Mouse (Mus musculus) layer of hippocampus, postnatal 10 days (tissue): ENCODE results near the gene Cops8. TPM values are rescaled to one million over a fixed set of nuclear protein-coding genes. Genes with fewer than 3 reads are reported as not detected.

Experiments
- DNase-seq, 2 experiments: peaks; one replicate each; pipeline ENCODE4 v3.0.0; 2021; ENCODE audit warnings: low spot score in 2 of 2
- long read RNA-seq: library from polyadenylated mRNA; stranded (forward); transcript quantifications from one replicate; pipeline ENCODE4 v2.0.0, GENCODE M21; 2023
- total RNA-seq, 2 experiments: library from RNA; stranded (reverse); gene quantifications; 2 replicates each; pipeline ENCODE4 v1.2.3; 2021

Cops8 gene
- total RNA-seq = 10 to 100 TPM; 87.1 to 97.3 TPM
- long read RNA-seq, transcript Cops8-201 (8 exons, 2,287 nt) = major isoform, 113 of 142 reads
- long read RNA-seq, partial matches to known transcripts = 5 of 142 reads
- long read RNA-seq, other reads (novel, unspliced or antisense) = 23 of 142 reads

DNA sequence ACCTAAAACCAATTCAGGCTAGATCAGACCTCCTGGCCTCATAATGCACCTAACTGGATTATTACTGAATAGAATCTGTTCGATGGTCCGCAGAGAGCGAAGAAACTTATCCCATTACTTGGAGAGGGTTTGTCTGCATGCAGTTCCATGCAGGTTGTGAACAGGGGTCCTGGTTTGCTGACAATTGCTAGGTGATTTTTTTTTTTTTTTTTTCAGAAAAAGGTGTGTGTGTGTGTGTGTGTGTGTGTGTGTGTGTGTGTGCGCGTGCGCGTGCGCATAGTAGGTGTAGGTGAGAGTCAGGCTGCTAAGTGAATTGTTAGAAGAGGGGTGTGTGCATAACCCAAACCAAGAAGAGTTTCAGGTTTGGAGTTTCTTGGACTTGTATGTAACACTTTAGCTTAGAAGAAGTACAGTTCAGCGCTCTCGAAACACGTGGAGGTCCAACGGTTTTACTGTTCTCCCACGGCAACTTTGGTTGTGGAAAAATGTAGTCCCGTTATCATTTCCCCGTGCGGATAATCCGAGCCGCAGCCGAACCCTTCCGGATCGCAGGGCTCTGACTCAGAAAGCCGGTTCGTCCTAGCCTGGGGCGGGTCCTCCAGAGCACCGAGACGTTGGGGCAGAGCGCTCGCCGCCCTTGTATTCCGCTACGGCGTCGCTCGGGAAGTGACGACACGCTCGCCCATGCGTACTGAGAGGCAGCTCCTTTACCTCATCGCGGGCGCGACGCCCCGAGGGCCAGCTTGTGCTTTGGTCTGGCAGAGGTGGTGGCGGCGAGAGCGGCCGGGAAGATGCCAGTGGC is at the start of gene Cops8:
Gene Cops8, plus strand, starts transcription at position 223 of the 802 bp plus-strand sequence.
- DNase-seq = peak; percentile 97

DNA sequence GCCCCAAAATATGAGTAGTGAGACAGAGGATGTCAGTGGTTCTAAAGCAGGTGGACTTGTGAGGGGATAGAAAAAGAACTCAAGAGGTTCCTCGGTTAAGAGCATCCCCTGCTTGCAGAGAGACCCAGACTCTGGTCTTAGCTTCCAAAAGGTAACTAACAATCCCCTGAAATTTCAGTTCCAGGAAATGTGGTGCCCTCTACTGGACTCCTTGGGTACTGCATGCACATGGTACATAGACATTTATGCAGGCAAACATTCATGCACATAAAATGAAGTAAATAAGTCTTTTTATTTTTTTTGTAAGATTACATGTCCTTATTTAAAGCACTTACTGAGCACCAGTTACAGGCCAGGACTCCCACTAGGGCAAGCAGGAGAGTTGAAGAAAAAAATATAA is 45.6 kb upstream of the Cops8 start:
- no peak for DNase-seq

DNA sequence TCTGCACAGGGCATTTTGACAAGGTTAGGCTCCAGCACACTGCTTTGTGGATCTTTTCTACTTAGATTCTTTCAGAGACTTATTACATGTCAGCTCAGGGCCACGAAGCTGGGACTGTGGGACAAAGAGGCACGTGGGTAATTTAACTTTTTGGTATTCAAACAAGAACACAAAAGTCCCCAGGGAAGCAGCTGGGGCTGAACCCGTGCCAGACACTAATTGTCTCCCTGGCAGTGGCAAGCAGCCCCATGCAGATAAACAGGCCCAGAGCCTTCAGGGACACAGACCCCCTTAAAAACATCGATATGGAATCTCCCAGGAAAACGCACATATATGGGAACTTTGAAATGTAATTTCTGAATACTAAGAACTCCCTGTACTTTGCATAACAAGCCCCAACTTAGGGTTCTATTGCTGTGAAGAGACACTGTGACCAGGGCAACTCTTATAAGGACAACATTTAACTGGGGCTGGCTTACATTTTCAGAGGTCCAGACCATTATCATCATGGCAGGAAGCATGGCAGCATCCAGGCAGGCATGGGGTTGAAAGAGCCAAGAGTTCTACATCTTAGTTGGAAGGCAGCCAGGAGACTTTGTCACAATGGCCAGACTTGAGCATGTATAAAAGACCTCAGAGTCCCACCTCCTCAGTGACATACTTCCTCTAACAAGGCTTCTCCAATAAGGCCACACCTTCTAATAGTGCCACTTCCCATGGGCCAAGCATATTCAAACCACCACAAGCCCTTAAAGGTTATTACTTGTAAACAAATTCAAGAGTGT is 41.6 kb upstream of the Cops8 start:
- peak; percentile 32 to 44 for DNase-seq

DNA sequence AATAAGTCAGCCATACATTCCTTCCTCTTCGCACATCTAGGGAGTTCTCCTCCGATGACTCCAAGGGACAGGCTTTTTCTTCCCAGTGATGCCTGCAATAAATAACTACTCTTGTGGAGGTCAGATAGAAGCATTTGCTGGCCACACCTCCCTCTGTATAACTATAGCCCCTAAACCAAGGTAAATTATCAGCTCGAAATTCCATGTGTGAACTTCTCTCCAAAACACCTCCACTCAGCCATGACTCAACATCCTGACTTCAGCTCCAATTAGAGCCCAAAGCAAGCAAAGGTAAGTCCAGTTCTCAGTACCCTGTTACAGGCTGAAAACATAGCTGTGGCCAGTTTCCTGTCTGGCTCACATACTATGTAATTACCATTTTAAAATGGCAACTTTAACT is 38.8 kb upstream of the Cops8 start:
- DNase-seq = no peak

DNA sequence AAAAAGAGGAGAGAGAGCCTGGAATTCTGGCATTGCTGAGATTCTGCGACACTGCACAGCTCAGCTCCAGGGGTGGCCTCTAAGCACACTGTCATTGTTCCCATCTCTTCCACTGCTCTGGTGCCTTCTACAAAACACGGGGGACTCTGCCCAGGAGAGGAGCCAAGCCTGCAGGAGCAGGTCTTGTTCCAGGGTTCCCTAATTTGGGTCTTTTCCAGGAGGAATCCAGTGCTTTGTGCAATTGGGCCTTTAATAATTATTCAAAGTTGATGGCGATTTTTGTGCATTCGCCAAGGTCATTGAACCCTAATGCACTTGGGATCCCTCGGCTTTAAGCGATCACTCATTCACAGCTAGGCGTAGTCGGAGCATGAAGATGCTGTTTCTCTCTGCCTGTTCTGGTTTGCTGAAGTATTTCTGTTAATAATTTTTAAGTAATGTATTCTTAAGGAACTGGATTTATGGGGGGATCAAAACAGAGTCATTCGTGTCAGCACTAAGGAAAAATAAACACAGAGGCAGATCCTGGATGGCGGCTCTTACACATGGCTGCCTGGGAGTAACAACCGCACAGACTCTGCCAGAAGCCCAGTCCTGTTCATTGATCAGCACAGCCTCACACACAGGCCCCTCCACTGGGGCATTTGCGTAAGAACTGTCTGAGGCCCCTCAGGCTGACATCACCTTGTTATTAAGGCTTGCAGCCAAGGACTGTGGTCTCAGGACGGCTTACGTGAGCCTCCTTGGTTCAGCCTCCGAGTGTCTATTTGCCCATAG is 35.9 kb upstream of the Cops8 start:
- no peak for DNase-seq

DNA sequence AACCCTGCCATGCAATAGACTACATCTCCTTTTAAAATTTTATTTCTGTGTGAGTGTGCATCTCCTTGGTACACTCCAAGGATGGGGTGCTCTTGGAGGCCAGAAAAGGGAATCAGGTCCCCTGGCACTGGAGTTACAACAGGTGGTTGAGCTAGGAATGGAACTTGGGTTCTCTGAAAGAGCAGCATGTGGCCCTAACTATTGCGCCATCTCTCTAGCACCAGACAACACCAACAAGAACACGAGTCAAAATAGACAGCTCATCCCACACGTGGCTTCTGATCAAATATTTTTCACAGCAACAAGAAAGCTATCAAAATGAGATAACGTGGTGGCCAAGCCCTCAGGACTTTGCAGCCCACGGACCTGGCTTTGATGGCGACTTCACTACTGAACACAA is 28.9 kb upstream of the Cops8 start:
- no peak for DNase-seq

DNA sequence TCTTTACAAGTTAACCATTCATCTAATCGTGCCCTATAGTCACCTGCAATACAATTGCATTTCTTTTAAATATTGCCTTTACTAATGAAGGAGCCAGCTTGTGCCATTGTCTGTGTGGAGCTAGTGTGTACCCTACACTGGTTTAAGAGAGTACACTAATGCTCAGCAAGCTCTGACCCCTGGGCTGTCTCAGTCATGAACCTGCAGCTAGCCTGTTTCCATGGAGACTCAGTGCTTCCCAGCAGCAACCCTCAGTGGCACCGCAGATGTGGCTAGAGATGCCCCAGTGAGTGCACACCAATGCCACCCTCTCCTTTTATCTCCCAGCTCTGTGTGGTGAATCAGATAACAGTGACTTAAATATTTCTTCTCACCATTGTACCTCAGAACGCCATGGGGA is 27.9 kb upstream of the Cops8 start:
- DNase-seq = no peak

DNA sequence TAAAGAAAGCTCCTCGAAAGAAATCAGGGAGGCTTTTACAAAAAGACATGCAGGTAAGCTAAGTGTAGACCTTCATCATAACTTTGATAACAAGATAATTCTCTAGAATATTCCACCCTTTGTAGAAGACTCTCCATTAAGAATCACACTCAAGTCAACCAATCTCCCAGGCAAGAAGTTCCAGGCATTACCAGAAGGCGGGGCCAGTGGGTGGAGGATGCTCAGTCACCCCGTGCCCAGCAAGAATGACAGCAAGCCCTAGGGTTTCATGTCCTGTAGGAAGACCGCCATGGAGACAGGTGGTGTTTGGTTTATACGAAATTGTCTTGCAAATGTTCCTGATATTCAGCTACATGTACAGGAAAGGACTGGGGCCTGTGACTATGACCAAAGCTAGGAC is 25.4 kb upstream of the Cops8 start:
- DNase-seq = no peak

DNA sequence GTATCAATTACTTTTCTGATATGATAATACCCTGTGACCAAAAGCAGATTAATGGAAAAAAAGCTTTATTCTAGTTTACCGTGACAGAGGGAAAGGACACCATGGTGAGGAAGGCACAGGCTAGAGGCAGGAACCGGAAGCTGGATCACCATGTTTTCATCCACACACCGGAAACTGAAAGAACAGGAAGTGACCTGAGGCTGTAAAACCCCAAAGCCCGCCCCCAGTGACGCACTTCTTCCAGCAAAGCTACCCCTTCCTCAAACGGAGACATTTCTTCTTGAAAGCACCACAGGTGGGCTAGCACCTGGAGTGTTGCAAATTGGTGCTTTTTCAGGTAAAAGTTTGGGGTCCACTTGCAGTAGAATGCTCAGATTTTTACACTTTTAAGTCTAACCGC is 20.1 kb upstream of the Cops8 start:
- no peak for DNase-seq

DNA sequence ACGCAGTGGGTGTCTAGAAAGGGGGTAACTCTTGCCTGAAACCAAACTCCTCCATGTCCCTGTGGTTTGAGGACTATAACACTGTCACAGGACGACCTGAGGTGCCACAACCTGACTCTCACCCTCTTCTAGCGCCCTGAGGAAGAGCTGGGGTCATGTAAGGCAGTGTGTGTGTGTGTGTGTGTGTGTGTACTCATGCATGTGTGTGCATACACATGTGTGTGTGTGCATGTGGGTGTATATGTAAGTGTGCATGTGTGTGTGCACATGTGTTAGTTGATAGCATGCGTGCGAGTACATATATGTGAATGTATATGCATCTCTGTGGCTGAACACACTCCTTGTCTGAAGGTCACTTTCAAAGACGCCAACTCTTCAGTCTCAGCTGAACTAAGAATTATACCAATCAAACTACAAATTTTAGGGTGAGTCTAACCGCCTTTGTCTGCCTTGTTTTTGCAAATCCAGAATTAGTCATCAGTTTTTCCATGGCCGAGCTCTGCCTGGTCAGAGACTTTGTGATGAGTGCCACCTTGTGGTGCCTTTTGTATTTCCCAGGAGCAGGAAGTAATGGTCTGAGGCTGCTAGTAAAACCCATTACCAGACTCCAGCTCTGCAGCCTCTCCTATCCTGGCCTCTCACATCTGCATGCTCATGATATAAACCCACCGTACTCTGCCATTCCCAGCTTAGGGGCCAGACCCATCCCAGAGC is 14.6 kb upstream of the Cops8 start:
- peak; percentile 91 to 93 for DNase-seq

DNA sequence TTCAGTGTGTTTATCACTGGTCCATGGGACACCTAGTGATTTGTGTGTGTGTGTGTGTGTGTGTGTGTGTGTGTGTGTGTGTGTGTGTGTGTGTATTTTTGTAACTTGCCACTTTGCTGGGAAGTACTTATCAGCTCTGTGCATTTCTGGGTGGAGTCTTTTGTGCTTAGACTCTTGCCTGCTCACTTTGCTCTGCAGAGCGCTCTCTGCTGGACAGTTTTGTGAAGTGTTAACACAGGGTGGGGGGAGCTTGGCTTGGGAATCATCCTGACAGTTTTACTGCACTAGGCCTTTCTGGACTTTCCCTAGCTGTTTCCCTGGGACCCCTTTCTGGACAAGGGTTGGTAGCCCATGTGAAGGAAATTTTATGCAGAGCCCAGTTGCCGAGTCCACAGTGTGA is 12.0 kb upstream of the Cops8 start:
- DNase-seq = peak; percentile 70 to 76

DNA sequence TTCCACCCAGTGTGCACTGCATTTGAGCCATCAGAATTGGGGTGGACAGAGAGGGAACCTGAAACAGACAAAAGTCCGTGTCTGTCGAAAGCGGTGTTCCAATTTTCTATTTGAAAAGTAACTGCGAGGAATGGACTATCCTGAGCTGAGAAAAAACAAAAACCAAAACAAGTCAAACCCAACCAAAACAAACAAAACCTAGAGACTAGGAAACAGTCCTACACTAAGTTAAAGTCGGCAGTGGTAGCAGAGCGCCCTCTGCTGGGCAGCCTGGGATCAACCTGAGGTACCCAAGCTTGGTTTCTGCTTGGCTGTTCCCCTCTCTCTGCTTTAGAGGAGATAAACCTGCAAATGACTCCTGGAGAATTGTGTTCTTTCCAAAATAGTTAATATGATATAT is 10.0 kb upstream of the Cops8 start:
- DNase-seq = peak; percentile 87 to 89

DNA sequence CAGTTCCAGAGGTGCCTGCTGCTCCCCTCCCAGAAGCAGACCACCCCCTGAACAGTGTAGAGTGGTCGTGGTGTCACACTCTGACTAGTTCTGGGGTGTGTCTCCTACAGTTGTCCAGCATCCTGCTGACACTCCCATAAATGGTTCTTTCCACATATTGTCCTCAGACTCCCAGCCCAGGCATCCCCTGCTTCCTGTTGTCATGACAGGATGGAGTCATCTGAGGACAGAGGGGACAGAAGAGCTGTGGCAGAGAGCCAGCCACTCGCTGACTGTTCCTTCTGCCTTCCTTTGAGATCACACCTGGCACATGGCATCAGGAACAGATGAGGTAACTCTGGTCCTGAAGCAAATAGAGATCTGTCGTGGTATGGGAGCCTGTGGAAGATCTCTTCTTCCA is 3.6 kb upstream of the Cops8 start:
- no peak for DNase-seq

DNA sequence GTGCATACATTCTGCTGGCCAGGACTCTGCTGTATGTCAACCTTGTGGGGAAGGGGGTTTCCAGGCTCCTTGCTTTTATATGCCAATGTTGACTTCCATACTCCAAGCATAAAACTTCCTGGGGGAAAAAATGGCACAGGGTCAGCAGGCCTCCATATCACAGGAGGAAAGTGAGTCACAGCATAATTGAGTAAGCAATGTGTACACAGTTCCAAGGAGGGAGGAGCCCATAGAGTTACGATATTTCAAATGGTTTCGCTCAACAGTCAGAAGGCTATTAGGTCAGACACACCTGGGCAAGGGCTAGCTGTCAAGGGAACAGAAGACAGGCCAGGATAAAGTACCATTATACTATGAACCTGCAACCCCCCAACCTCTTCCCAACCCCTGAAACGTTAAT is 1.7 kb upstream of the Cops8 start:
- DNase-seq = no peak

DNA sequence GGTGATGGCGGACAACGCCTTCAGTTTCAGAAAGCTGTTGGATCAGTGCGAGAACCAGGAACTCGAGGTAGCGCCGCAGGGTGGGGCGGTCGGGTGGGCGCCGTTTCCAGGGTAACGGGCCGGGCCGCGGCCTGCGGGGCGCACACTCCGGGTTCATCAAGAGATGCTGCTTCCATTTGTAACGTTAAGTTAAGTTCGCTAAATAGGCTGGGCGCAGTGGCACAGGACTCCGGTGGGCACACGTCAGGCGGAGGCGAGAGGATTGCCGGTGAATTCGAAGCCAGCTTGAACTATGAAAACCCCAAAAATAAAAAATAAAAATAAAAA is 743 bp downstream of the Cops8 start:
- DNase-seq = no peak

DNA sequence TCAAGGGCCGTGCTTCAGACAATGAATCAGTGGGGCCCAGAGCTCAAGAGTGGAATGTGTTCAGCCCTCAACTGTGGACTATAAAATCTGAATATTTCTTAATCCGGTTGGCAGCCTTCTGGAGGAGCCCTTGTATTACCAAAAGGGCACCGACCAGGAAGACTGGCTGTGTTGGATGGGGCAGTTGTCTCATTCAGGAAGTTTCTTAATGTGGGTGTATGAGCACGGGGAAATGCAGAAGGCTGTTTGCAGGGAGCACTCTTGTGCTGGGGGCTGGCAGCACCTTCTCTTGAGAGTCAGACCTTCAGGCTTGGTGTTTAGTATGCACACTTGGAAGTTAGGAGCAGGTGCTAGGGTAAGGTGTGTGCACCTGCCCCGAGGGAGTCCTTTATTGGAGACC is 6.6 kb downstream of the Cops8 start:
- no peak for DNase-seq

DNA sequence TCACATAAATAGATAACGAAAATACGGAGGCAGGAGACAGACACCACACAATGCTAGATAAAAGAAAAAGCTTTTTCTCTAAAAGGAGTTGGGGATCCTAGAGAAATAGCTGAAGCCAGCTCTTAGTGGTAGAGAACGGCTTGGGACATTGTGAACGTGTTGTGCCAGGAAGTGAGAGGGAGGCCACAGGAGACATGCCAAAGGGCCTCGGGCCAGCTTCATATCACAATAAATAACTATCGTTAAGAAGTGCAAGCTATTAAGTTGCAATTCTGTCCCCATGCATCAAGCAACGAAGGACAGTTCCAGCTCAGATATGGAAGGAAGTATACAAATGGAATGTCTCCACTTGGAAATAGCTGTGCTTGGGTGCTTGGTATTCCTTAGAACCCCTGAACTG is 14.5 kb downstream of the Cops8 start:
- no peak for DNase-seq

DNA sequence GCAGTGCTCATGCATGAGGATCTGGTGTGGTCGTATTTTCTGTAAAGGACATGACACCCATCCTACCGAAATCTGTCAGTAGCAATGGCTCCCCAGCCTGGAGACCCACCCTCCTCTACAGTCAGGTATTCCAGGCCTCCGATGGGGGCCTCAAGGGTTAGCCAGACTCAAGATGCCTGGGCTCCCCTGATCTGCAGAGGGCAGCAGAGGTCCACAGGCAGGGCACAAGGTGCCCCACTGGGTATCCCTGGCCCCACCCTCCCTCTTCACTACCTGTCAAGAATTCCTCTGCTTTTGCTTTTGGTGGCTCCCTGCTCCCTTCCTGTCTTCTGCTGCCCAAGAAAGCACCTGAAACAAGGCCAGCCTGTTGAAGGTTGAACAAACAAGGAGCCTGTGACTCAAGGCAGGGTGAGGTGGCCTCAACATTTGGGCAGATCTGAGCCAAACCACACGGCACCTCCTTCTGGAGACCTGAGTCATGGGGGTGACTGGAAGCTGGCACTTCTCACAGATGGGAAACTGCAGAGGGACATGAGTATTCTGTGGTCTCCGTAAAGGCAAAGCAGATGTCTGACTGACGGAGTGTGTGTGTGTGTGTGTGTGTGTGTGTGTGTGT is 30.7 kb downstream of the Cops8 start:
- DNase-seq = no peak

DNA sequence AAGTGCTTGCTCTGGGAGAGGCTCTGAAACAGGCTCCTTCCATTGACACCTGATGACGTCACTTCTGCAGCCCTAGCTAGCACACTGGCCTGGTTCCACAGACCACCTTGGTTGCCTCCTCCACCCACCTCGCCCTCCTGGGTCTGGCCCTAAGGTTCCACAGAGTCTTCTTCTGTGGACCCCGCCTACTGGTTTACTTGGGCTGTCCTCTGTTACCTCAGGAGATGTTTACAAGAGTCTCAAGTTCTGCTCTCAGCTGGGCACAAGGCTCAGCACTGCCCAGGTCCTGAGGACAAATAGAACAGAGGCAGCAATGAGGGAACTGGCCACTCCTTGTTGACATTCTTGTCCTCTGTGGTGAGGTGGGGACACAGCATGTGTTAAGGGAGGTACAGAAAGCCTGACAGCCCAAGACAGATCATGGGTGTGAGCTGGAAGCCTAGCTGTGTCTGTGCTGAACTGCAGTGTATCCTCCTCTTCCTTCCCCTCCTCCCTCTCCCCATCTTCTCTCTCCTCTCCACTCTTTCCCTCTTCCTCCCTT is 31.5 kb downstream of the Cops8 start:
- no peak for DNase-seq

DNA sequence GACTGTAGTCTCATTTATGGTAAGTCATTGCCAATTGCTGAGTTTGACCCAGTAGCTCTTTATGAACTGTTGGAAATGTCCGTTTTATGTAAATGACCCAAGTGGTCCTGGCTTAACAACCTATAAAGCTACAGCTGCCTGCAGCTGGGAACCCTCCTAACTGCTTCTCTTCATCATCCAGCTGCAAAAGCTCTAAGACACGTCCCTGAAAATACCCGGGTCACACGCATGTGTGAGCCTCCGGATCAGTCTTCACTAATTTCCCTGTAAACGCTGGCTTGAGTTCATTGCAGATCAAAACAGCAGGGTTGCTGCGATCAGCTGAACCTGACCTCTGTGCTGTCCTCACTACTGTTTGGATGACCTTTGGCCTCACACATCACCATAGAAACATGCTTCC is 35.6 kb downstream of the Cops8 start:
- no peak for DNase-seq
